Mouse (Mus musculus): ENCODE results near the gene Arhgap29.

- peak; percentile 54 for TF ChIP-seq CTCF (IDR thresholded peaks at IDR 0.05; ENCODE audit: low read depth, low read length)
- TF ChIP-seq POLR2A (IDR thresholded peaks at IDR 0.05; ENCODE audit: extremely low read depth, insufficient read depth, low read length): no peak
Observed at GRCm38 (mm10) chr3:121964173-121964572, 11.8 kb downstream of the Arhgap29 start.
